In the genomic region with DNA sequence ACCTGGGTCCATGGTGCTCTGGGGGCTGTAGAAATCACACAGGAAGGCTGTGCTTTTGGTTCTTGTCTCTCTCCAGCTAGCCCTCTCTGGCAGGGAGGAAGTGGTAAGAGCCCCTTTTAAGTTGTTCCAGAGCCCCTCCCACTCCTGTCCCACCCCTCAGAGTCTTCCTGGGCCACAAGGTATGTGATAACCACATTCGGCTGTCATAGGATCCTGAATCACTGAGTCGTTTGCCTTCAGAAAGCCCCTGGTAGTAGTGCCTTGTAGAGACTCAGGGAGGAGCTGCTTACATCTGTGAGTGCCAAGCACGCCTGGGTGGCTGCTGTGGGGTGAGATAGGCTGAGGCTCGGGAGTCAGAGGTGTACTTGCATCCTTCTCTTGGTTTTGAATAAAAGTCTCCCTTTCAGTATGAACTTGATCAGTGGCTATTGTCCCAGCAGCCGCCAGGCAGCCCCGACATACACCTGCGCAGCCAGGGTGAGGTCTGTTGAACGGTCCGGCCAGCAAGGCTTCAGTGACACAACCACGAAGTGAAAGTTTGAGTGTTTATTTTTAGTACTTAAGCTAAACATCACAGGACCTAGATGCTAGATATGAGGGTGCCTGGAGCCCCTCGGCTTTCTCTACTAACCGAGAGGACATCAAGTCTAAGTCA, we compare ENCODE assay signal across 13 mouse cellular contexts. TPM values are rescaled to one million over a fixed set of nuclear protein-coding genes. Genes with fewer than 3 reads are reported as not detected.
DNase-seq lines count a peak whose midpoint lies in the region; ATAC-seq and TF ChIP-seq lines count a peak whose summit lies in the region.
"Had no signal": no experiment of that assay in that cellular context is flagged by ENCODE, and none has a peak within 500 bp of the region (broad histone marks: within the 10 kb centered on the region; RNA-seq: fewer than 3 reads in every experiment).

A gene (minus strand): TSS at position 91 of the 655 bp plus-strand sequence.

- no peak within 1 kb of the TSS for H3K9ac ChIP-seq in lung, embryonic 16.5 days (ENCODE audit: low read length)
- no peak within 1 kb of the TSS for H3K9ac ChIP-seq in midbrain, postnatal 0 days (replicated peaks; ENCODE audit: low read length, poor library complexity, severe bottlenecking)

- no peak within 1 kb of the TSS for H3K4me2 ChIP-seq in lung, embryonic 16.5 days (ENCODE audit: low read depth, low read length)
- no peak within 1 kb of the TSS for H3K4me2 ChIP-seq in midbrain, postnatal 0 days (ENCODE audit: low read depth, low read length, poor library complexity, severe bottlenecking)

- no peak within 1 kb of the TSS for H3K27ac ChIP-seq in lung, embryonic 16.5 days (ENCODE audit: low read length)
- H3K27ac ChIP-seq in bone marrow, adult 2 months (ENCODE audit: control insufficient read depth, insufficient read depth, low read depth, low read length, poor library complexity): peak within 1 kb of the TSS; percentile 89
- no peak within 1 kb of the TSS for H3K27ac ChIP-seq in hindbrain, embryonic 10.5 days
- H3K27ac ChIP-seq in midbrain, postnatal 0 days (ENCODE audit: low read depth, low read length): no peak within 1 kb of the TSS

- H3K27me3 ChIP-seq in lung, embryonic 16.5 days (ENCODE audit: control insufficient read depth, insufficient read depth, low read depth, low read length): no peaks in the 10 kb centered on the region
- peaks cover 15% of the 10 kb centered on the region for H3K27me3 ChIP-seq in hindbrain, embryonic 10.5 days (ENCODE audit: insufficient read depth, poor library complexity, severe bottlenecking)
- H3K27me3 ChIP-seq in midbrain, postnatal 0 days (ENCODE audit: insufficient read depth, low read length): no peaks in the 10 kb centered on the region

- H3K9me3 ChIP-seq in lung, embryonic 16.5 days (ENCODE audit: control insufficient read depth, low read length): no peaks in the 10 kb centered on the region
- no peaks in the 10 kb centered on the region for H3K9me3 ChIP-seq in hindbrain, embryonic 10.5 days
- no peaks in the 10 kb centered on the region for H3K9me3 ChIP-seq in midbrain, postnatal 0 days (ENCODE audit: low read length)

- TF ChIP-seq POLR2A in bone marrow, adult 2 months (IDR thresholded peaks at IDR 0.05; ENCODE audit: borderline replicate concordance, control insufficient read depth, low read depth, low read length): peak; percentile 35; the same call in 1 of the 2 replicates

- 32% methylated on average over 12 of the region's 12 CpGs for WGBS in lung, embryonic 16.5 days
- WGBS in bone marrow, adult 2 months: 16% methylated on average over 12 of the region's 12 CpGs
- 76% methylated on average over 12 of the region's 12 CpGs for WGBS in hindbrain, embryonic 10.5 days
- WGBS in midbrain, postnatal 0 days: 80% methylated on average over 12 of the region's 12 CpGs

- H3K4me3 ChIP-seq in lung, embryonic 16.5 days (ENCODE audit: low read length): no peak within 1 kb of the TSS
- peak within 1 kb of the TSS; percentile 63 for H3K4me3 ChIP-seq in bone marrow, adult 2 months (replicated peaks; ENCODE audit: control insufficient read depth, low read depth, low read length)
- H3K4me3 ChIP-seq in hindbrain, embryonic 10.5 days: no peak within 1 kb of the TSS
- no peak within 1 kb of the TSS for H3K4me3 ChIP-seq in midbrain, postnatal 0 days (ENCODE audit: low read depth, low read length)
- H3K4me3 ChIP-seq: erythroblast, embryonic 14.5 days had no signal

- 0 out of 2 replicates have a peak, but pooled peaks have one; percentile 17 for ATAC-seq in lung, embryonic 16.5 days (ENCODE audit: low read depth)
- ATAC-seq in neutrophil, adult 5-6 weeks (ENCODE audit: extremely low read depth, insufficient number of reproducible peaks, low FRiP score, poor library complexity, severe bottlenecking): peak; percentile 82
- no peak for ATAC-seq in midbrain, postnatal 0 days (ENCODE audit: low FRiP score)

- DNase-seq in lung, adult 18-20 months: no peak
- peak; percentile 74 for DNase-seq in thymus, postnatal 4 days
- DNase-seq in hindbrain, embryonic 10.5 days (ENCODE audit: low spot score): no peak
- no peak for DNase-seq in midbrain, postnatal 0 days (ENCODE audit: low spot score)
- DNase-seq: cerebellum, postnatal 10 days; gastrocnemius, postnatal 25 days; kidney, adult 8-10 months; layer of hippocampus, postnatal 36 days; midbrain, embryonic 14.5 days had no signal

- no peaks in the 10 kb centered on the region for H3K36me3 ChIP-seq in lung, embryonic 16.5 days (ENCODE audit: control insufficient read depth, insufficient read depth, low read length)
- no peaks in the 10 kb centered on the region for H3K36me3 ChIP-seq in hindbrain, embryonic 10.5 days
- no peaks in the 10 kb centered on the region for H3K36me3 ChIP-seq in midbrain, postnatal 0 days (ENCODE audit: insufficient read depth, low read length)

- no peaks in the 10 kb centered on the region for H3K4me1 ChIP-seq in lung, embryonic 16.5 days (replicated peaks; ENCODE audit: control insufficient read depth, insufficient read depth, low read length)
- H3K4me1 ChIP-seq in bone marrow, adult 2 months (ENCODE audit: control insufficient read depth, insufficient read depth, low read length): no peaks in the 10 kb centered on the region; the same call in 1 of the 2 replicates
- peaks cover 6% of the 10 kb centered on the region; the same call in 1 of the 2 replicates for H3K4me1 ChIP-seq in hindbrain, embryonic 10.5 days (replicated peaks)
- H3K4me1 ChIP-seq in midbrain, postnatal 0 days (ENCODE audit: insufficient read depth, low read length): no peaks in the 10 kb centered on the region

- no peak for TF ChIP-seq CTCF in bone marrow, adult 2 months (IDR thresholded peaks at IDR 0.05; ENCODE audit: control insufficient read depth, insufficient read depth, low read length)
- no peak for TF ChIP-seq CTCF in midbrain, postnatal 0 days (IDR thresholded peaks at IDR 0.05)

RNA-seq across cellular contexts. Expression of the gene that starts here (rescaled TPM):
- 0.18 and 0.20 TPM in 2 replicates for polyA plus RNA-seq in lung, embryonic 16.5 days (2015; fragmentation: Nextera tagmentation; extraction: Ambion mirVana)
- 1.5 and 9.7 TPM in 2 replicates for polyA plus RNA-seq in bone marrow, adult 2 months (2011; ENCODE audit: insufficient read depth, insufficient read length, low replicate concordance, missing spikeins)
- total RNA-seq in neutrophil, adult 5-6 weeks (2017): 172 and 173 TPM in 2 replicates
- polyA plus RNA-seq in hindbrain, embryonic 10.5 days (2016; fragmentation: Nextera tagmentation; extraction: Ambion mirVana): 0.21 and 0.25 TPM in 2 replicates
- total RNA-seq in midbrain, postnatal 0 days (2014; rRNA removed): not detected in 2 replicates
- polyA plus RNA-seq in midbrain, postnatal 0 days (2015; fragmentation: Nextera tagmentation; extraction: Ambion mirVana): not detected in 2 replicates
- total RNA-seq: gastrocnemius, postnatal 25 days; layer of hippocampus, postnatal 36 days had no signal
- polyA plus RNA-seq: erythroblast, embryonic 14.5 days had no signal

Comparison
In these comparisons a context has a peak if more than half of its experiments do, and no peak if none do; other contexts are left out.
1. RNA of the gene that starts here (total RNA-seq): 172 to 173 TPM in neutrophil, adult 5-6 weeks; not detected in midbrain, postnatal 0 days; every median in the first group is over 100 times any median in the second.
2. Peak in ATAC-seq in lung, embryonic 16.5 days; RNA of the gene not detected or under 1 TPM.